Mouse (Mus musculus): ENCODE data around the gene Ssc4d.

The Ssc4d gene

GRCm38 (mm10) chr5:135935641-135936190 is 38.6 kb downstream of the Ssc4d start:
- no peak for DNase-seq

- no peak for DNase-seq
These were observed 39.2 kb downstream of the Ssc4d start for GRCm38 (mm10) chr5:135935176-135935523.

GRCm38 (mm10) chr5:135934481-135935175 is 39.7 kb downstream of the Ssc4d start, which contains the start of gene Ywhag:
Ywhag (minus strand) TSS chr5:135934616.
- peak; percentile 98 for DNase-seq

GRCm38 (mm10) chr5:135933900-135934441 is 40.4 kb downstream of the Ssc4d start:
- peak; percentile 74 for DNase-seq

- DNase-seq = no peak
These were observed 41.0 kb downstream of the Ssc4d start for GRCm38 (mm10) chr5:135933222-135933899.

- DNase-seq = no peak
These were observed 42.0 kb downstream of the Ssc4d start for GRCm38 (mm10) chr5:135932359-135932758.

GRCm38 (mm10) chr5:135931526-135931925 is 42.8 kb downstream of the Ssc4d start:
- DNase-seq = no peak

- no peak for DNase-seq
These were observed 44.5 kb downstream of the Ssc4d start for GRCm38 (mm10) chr5:135929685-135930424.

GRCm38 (mm10) chr5:135923901-135924300 is 50.4 kb downstream of the Ssc4d start:
- no peak for DNase-seq

GRCm38 (mm10) chr5:135919902-135920301 is 54.4 kb downstream of the Ssc4d start:
- no peak for DNase-seq

- DNase-seq = no peak
These were observed 55.7 kb downstream of the Ssc4d start for GRCm38 (mm10) chr5:135918593-135918992.

GRCm38 (mm10) chr5:135918059-135918437 is 56.3 kb downstream of the Ssc4d start:
- DNase-seq = no peak

- no peak for DNase-seq
These were observed 56.8 kb downstream of the Ssc4d start for GRCm38 (mm10) chr5:135917327-135918058.

- DNase-seq = peak; percentile 70
These were observed 57.7 kb downstream of the Ssc4d start for GRCm38 (mm10) chr5:135916601-135917000.

GRCm38 (mm10) chr5:135916051-135916565 is 58.2 kb downstream of the Ssc4d start:
- DNase-seq = no peak

GRCm38 (mm10) chr5:135914156-135914555 is 60.2 kb downstream of the Ssc4d start:
- DNase-seq = peak; percentile 44

- DNase-seq = no peak
These were observed 61.1 kb downstream of the Ssc4d start for GRCm38 (mm10) chr5:135913201-135913600.

- DNase-seq = no peak
These were observed 62.6 kb downstream of the Ssc4d start for GRCm38 (mm10) chr5:135911633-135912220.

- DNase-seq = no peak
These were observed 63.5 kb downstream of the Ssc4d start for GRCm38 (mm10) chr5:135910813-135911212.
